Mouse (Mus musculus): Measurements from ENCODE around the gene Rab11fip5. TPM values are rescaled to one million over a fixed set of nuclear protein-coding genes. Genes with fewer than 3 reads are reported as not detected.

Gene Rab11fip5
- polyA plus RNA-seq, 1 experiment from 2014 or later: 12.2 TPM

GRCm38 (mm10) chr6:85371859-85372405 is 2.5 kb downstream of the Rab11fip5 start:
- no peak overlapping the region for H3K4me3 ChIP-seq (replicated peaks)
- H3K4me1 ChIP-seq (replicated peaks): peaks cover 30% of the 10 kb centered on the region
- no peaks in the 10 kb centered on the region for H3K9me3 ChIP-seq
- H3K36me3 ChIP-seq: no peaks in the 10 kb centered on the region
- no peak overlapping the region for H3K27ac ChIP-seq
- H3K4me2 ChIP-seq (replicated peaks): peak overlapping the region; percentile 63
- WGBS: 87% methylated on average over 6 of the region's 6 CpGs
- no peaks in the 10 kb centered on the region for H3K27me3 ChIP-seq
- H3K9ac ChIP-seq (replicated peaks): no peak overlapping the region
- ATAC-seq: no peak

GRCm38 (mm10) chr6:85370666-85371430 is 3.6 kb downstream of the Rab11fip5 start:
- Histone ChIP-seq H3K4me2 (replicated peaks) (no peak overlapping the region), H3K27me3 (no peaks in the 10 kb centered on the region), H3K27ac (no peak overlapping the region), H3K4me3 (replicated peaks) (no peak overlapping the region), H3K9ac (replicated peaks) (no peak overlapping the region), H3K4me1 (replicated peaks) (peaks cover 39% of the 10 kb centered on the region), H3K9me3 (no peaks in the 10 kb centered on the region), H3K36me3 (no peaks in the 10 kb centered on the region)
- no peak for ATAC-seq
- 93% methylated on average over 9 of the region's 9 CpGs for WGBS

GRCm38 (mm10) chr6:85370041-85370440 is 4.4 kb downstream of the Rab11fip5 start:
- no peak for ATAC-seq
- no peaks in the 10 kb centered on the region for H3K9me3 ChIP-seq
- no peak overlapping the region for H3K4me2 ChIP-seq (replicated peaks)
- H3K9ac ChIP-seq (replicated peaks): no peak overlapping the region
- no peak overlapping the region for H3K4me3 ChIP-seq (replicated peaks)
- H3K36me3 ChIP-seq: 0 out of 2 replicates have a peak, but pooled peaks cover 2% of the 10 kb centered on the region
- peaks cover 36% of the 10 kb centered on the region for H3K4me1 ChIP-seq (replicated peaks)
- no peak overlapping the region for H3K27ac ChIP-seq
- 93% methylated on average over 5 of the region's 5 CpGs for WGBS
- no peaks in the 10 kb centered on the region for H3K27me3 ChIP-seq

GRCm38 (mm10) chr6:85369181-85369860 is 5.1 kb downstream of the Rab11fip5 start:
- 87% methylated on average over 5 of the region's 5 CpGs for WGBS
- H3K4me3 ChIP-seq (replicated peaks): no peak overlapping the region
- ATAC-seq: no peak
- no peaks in the 10 kb centered on the region for H3K27me3 ChIP-seq
- no peak overlapping the region for H3K27ac ChIP-seq
- peaks cover 35% of the 10 kb centered on the region for H3K4me1 ChIP-seq (replicated peaks)
- no peaks in the 10 kb centered on the region for H3K9me3 ChIP-seq
- 0 out of 2 replicates have a peak, but pooled peaks cover 2% of the 10 kb centered on the region for H3K36me3 ChIP-seq
- H3K9ac ChIP-seq (replicated peaks): no peak overlapping the region
- no peak overlapping the region for H3K4me2 ChIP-seq (replicated peaks)

- Histone ChIP-seq H3K36me3 (0 out of 2 replicates have a peak, but pooled peaks cover 2% of the 10 kb centered on the region), H3K27ac (no peak overlapping the region), H3K4me3 (replicated peaks) (no peak overlapping the region), H3K27me3 (no peaks in the 10 kb centered on the region), H3K9ac (replicated peaks) (no peak overlapping the region), H3K9me3 (no peaks in the 10 kb centered on the region), H3K4me2 (replicated peaks) (no peak overlapping the region), H3K4me1 (replicated peaks) (peaks cover 33% of the 10 kb centered on the region)
- 71% methylated on average over 5 of the region's 5 CpGs for WGBS
- no peak for ATAC-seq
Measured at GRCm38 (mm10) chr6:85368722-85369121, 5.7 kb downstream of the Rab11fip5 start.

- no peak overlapping the region for H3K9ac ChIP-seq (replicated peaks)
- H3K4me3 ChIP-seq (replicated peaks): no peak overlapping the region
- no peaks in the 10 kb centered on the region for H3K9me3 ChIP-seq
- H3K27ac ChIP-seq: no peak overlapping the region
- ATAC-seq: no peak
- no peaks in the 10 kb centered on the region for H3K27me3 ChIP-seq
- no peak overlapping the region for H3K4me2 ChIP-seq (replicated peaks)
- H3K4me1 ChIP-seq (replicated peaks): peaks cover 27% of the 10 kb centered on the region
- WGBS: 90% methylated on average over 1 of the region's 1 CpGs
- 0 out of 2 replicates have a peak, but pooled peaks cover 2% of the 10 kb centered on the region for H3K36me3 ChIP-seq
Measured at GRCm38 (mm10) chr6:85368166-85368565, 6.3 kb downstream of the Rab11fip5 start.

- H3K4me1 ChIP-seq (replicated peaks): peaks cover 11% of the 10 kb centered on the region
- no peak for ATAC-seq
- no peak overlapping the region for H3K4me3 ChIP-seq (replicated peaks)
- 64% methylated on average over 1 of the region's 1 CpGs for WGBS
- no peaks in the 10 kb centered on the region for H3K9me3 ChIP-seq
- no peak overlapping the region for H3K27ac ChIP-seq
- H3K9ac ChIP-seq (replicated peaks): no peak overlapping the region
- H3K27me3 ChIP-seq: no peaks in the 10 kb centered on the region
- H3K36me3 ChIP-seq: 0 out of 2 replicates have a peak, but pooled peaks cover 2% of the 10 kb centered on the region
- no peak overlapping the region for H3K4me2 ChIP-seq (replicated peaks)
Measured at GRCm38 (mm10) chr6:85366387-85366786, 8.0 kb downstream of the Rab11fip5 start.

- 0 out of 2 replicates have a peak, but pooled peaks cover 2% of the 10 kb centered on the region for H3K36me3 ChIP-seq
- WGBS: 79% methylated on average over 5 of the region's 5 CpGs
- no peak overlapping the region for H3K4me2 ChIP-seq (replicated peaks)
- H3K9me3 ChIP-seq: no peaks in the 10 kb centered on the region
- H3K4me3 ChIP-seq (replicated peaks): no peak overlapping the region
- no peak overlapping the region for H3K9ac ChIP-seq (replicated peaks)
- H3K27me3 ChIP-seq: no peaks in the 10 kb centered on the region
- ATAC-seq: no peak
- H3K4me1 ChIP-seq (replicated peaks): peaks cover 11% of the 10 kb centered on the region
- H3K27ac ChIP-seq: no peak overlapping the region
Measured at GRCm38 (mm10) chr6:85364439-85364838, 10.0 kb downstream of the Rab11fip5 start.

- 92% methylated on average over 4 of the region's 4 CpGs for WGBS
- peaks cover 11% of the 10 kb centered on the region for H3K4me1 ChIP-seq (replicated peaks)
Measured at GRCm38 (mm10) chr6:85363906-85364260, 10.6 kb downstream of the Rab11fip5 start.

GRCm38 (mm10) chr6:85363231-85363905 is 11.1 kb downstream of the Rab11fip5 start:
- no peak overlapping the region for H3K27ac ChIP-seq
- H3K9ac ChIP-seq (replicated peaks): no peak overlapping the region
- H3K36me3 ChIP-seq: 0 out of 2 replicates have a peak, but pooled peaks cover 2% of the 10 kb centered on the region
- no peak for ATAC-seq
- H3K4me1 ChIP-seq (replicated peaks): peaks cover 11% of the 10 kb centered on the region
- no peaks in the 10 kb centered on the region for H3K9me3 ChIP-seq
- WGBS: 92% methylated on average over 5 of the region's 5 CpGs
- H3K4me2 ChIP-seq (replicated peaks): no peak overlapping the region
- H3K27me3 ChIP-seq: no peaks in the 10 kb centered on the region
- no peak overlapping the region for H3K4me3 ChIP-seq (replicated peaks)

More at GRCm38 (mm10) chr6:85363906-85364260, 10.6 kb downstream of the Rab11fip5 start:
- H3K36me3 ChIP-seq: 0 out of 2 replicates have a peak, but pooled peaks cover 2% of the 10 kb centered on the region
- H3K4me2 ChIP-seq (replicated peaks): no peak overlapping the region
- no peak overlapping the region for H3K27ac ChIP-seq
- H3K27me3 ChIP-seq: no peaks in the 10 kb centered on the region
- no peaks in the 10 kb centered on the region for H3K9me3 ChIP-seq
- H3K9ac ChIP-seq (replicated peaks): no peak overlapping the region
- H3K4me3 ChIP-seq (replicated peaks): no peak overlapping the region
- no peak for ATAC-seq

GRCm38 (mm10) chr6:85362610-85363009 is 11.8 kb downstream of the Rab11fip5 start:
- Histone ChIP-seq H3K4me1 (replicated peaks) (peaks cover 11% of the 10 kb centered on the region), H3K9ac (replicated peaks) (no peak overlapping the region), H3K9me3 (no peaks in the 10 kb centered on the region), H3K36me3 (0 out of 2 replicates have a peak, but pooled peaks cover 2% of the 10 kb centered on the region), H3K27ac (no peak overlapping the region), H3K4me3 (replicated peaks) (no peak overlapping the region), H3K27me3 (no peaks in the 10 kb centered on the region), H3K4me2 (replicated peaks) (no peak overlapping the region)
- 88% methylated on average over 5 of the region's 5 CpGs for WGBS
- ATAC-seq: no peak

Data from midbrain, embryonic 13.5 days (tissue).